Mouse (Mus musculus): ENCODE measurements at regions not wholly inside any gene's neighbourhood (a gene's known extent, or its start where the extent isn't known, plus 50 kb on each side); places are given as distances from the start of the nearest gene placed in this dataset.
"Not testable (repeated sequence)": the region's sequence is repeated elsewhere in the genome, so short reads cannot be mapped to it uniquely, and the experiment has no call there.

DNA sequence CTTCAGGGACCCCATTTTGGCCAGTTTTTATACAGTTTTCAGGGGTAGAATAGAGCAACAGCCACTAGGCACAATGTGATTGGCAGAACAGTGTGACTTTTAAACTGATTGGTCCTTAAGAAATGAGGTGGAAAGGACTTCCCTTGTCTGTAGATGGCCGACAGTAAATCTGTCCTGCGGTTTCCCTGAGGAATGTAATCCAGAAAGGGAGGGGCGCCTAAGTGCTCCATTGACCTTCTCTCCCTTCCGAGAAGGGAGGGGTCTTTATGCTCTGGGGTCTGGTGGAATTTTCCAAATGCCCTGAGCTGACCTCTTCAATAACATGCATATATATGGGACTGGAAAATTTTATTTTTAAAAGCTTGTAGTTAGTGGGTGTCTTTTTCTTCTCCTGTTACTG is 115.7 kb upstream of the Rhobtb1 start:
- TF ChIP-seq GATA1, TAL1 (IDR thresholded peaks at IDR 0.05; ENCODE audit: low read length): not testable (repeated sequence)

All from erythroblast, embryonic 14.5 days (primary cell).